Mouse (Mus musculus) cerebellum, adult 11 months (tissue): ENCODE results near the gene Mpdz.

ENCODE experiments used
- DNase-seq: peaks from one replicate; pipeline ENCODE4 v3.0.0; 2022

Gene Mpdz

GRCm38 (mm10) chr4:81389263-81389662, 53.4 kb downstream of the Mpdz start:
- no peak for DNase-seq

GRCm38 (mm10) chr4:81387644-81388043, 55.0 kb downstream of the Mpdz start:
- DNase-seq, result no peak

GRCm38 (mm10) chr4:81372355-81372754, 70.3 kb downstream of the Mpdz start:
- no peak for DNase-seq

- no peak for DNase-seq
Observed at GRCm38 (mm10) chr4:81351368-81351767, 91.2 kb downstream of the Mpdz start.

GRCm38 (mm10) chr4:81348646-81349045, 94.0 kb downstream of the Mpdz start:
- DNase-seq, result no peak

GRCm38 (mm10) chr4:81345141-81345540, 97.5 kb downstream of the Mpdz start:
- no peak for DNase-seq

GRCm38 (mm10) chr4:81333628-81333991, 109.0 kb downstream of the Mpdz start:
- no peak for DNase-seq

GRCm38 (mm10) chr4:81332901-81333627, 109.6 kb downstream of the Mpdz start:
- no peak for DNase-seq

GRCm38 (mm10) chr4:81332439-81332841, 110.2 kb downstream of the Mpdz start:
- no peak for DNase-seq

- no peak for DNase-seq
Observed at GRCm38 (mm10) chr4:81327694-81328093, 114.9 kb downstream of the Mpdz start.

- DNase-seq, result no peak
Observed at GRCm38 (mm10) chr4:81323853-81324252, 118.8 kb downstream of the Mpdz start.

GRCm38 (mm10) chr4:81322232-81322631, 120.4 kb downstream of the Mpdz start:
- peak; percentile 44 for DNase-seq

GRCm38 (mm10) chr4:81314618-81315017, 128.0 kb downstream of the Mpdz start:
- no peak for DNase-seq

GRCm38 (mm10) chr4:81313246-81313645, 129.4 kb downstream of the Mpdz start:
- no peak for DNase-seq

- DNase-seq, result no peak
Observed at GRCm38 (mm10) chr4:81310168-81310474, 132.5 kb downstream of the Mpdz start.

- no peak for DNase-seq
Observed at GRCm38 (mm10) chr4:81309473-81310167, 133.0 kb downstream of the Mpdz start.

- DNase-seq, result no peak
Observed at GRCm38 (mm10) chr4:81307596-81308265, 134.9 kb downstream of the Mpdz start.

GRCm38 (mm10) chr4:81302056-81302455, 140.6 kb downstream of the Mpdz start:
- DNase-seq, result no peak

- no peak for DNase-seq
Observed at GRCm38 (mm10) chr4:81298384-81298783, 144.2 kb downstream of the Mpdz start.

- DNase-seq, result no peak
Observed at GRCm38 (mm10) chr4:81293309-81293708, 149.3 kb downstream of the Mpdz start.

- no peak for DNase-seq
Observed at GRCm38 (mm10) chr4:81285564-81285963, 157.1 kb downstream of the Mpdz start.

- DNase-seq, result no peak
Observed at GRCm38 (mm10) chr4:81283611-81284010, 159.0 kb downstream of the Mpdz start.

- DNase-seq, result no peak
Observed at GRCm38 (mm10) chr4:81283081-81283480, 159.5 kb downstream of the Mpdz start.

- no peak for DNase-seq
Observed at GRCm38 (mm10) chr4:81280098-81280497, 162.5 kb downstream of the Mpdz start.
